Mouse (Mus musculus): ENCODE measurements at regions not wholly inside any gene's neighbourhood (a gene's known extent, or its start where the extent isn't known, plus 50 kb on each side); places are given as distances from the start of the nearest gene placed in this dataset.

- no peaks in the 10 kb centered on the region for H3K36me3 ChIP-seq (ENCODE audit: control insufficient read depth, insufficient read depth)
- H3K4me2 ChIP-seq (replicated peaks; ENCODE audit: low read depth) = no peak overlapping the region
- no peaks in the 10 kb centered on the region for H3K4me1 ChIP-seq (replicated peaks; ENCODE audit: control insufficient read depth, insufficient read depth, low read length)
- H3K27ac ChIP-seq (ENCODE audit: low read depth, low read length) = no peak overlapping the region
- ATAC-seq = no peak
- no peaks in the 10 kb centered on the region for H3K27me3 ChIP-seq (replicated peaks; ENCODE audit: control insufficient read depth, insufficient read depth, low read length)
- TF ChIP-seq CTCF (IDR thresholded peaks at IDR 0.05; ENCODE audit: low read depth) = no peak
- no peak overlapping the region for H3K9ac ChIP-seq (ENCODE audit: low read depth, low read length)
- H3K9me3 ChIP-seq (ENCODE audit: control insufficient read depth) = no peaks in the 10 kb centered on the region
- no peak overlapping the region for H3K4me3 ChIP-seq (ENCODE audit: low read depth, low read length)
- 72% methylated on average over 5 of the region's 5 CpGs for WGBS
Observed at GRCm38 (mm10) chr4:124542696-124543095, 67.9 kb downstream of the 3100002H09Rik start.

DNA sequence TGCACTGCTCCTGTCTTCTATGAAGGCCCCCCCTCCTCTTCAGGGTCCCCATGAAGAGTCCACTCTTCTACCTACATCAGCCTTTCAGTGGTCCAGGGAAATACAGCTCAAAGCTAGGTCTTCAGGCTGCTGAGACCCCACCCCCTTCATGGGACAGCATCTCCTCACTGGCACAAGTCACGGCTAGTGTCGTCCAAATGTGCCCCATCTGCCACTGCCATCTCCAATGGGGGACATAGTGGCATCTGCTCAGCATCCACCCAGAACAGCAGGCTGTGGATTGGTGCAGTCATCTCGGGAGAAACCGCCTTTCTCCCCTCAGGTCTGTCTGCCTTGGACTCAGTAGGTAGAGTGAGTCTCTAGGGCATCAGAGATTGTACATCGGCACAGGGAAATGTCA, 72.1 kb downstream of the 3100002H09Rik start:
- no peak for ATAC-seq
- Histone ChIP-seq H3K27ac (ENCODE audit: low read depth, low read length) (no peak overlapping the region), H3K4me1 (replicated peaks; ENCODE audit: control insufficient read depth, insufficient read depth, low read length) (no peaks in the 10 kb centered on the region), H3K4me3 (ENCODE audit: low read depth, low read length) (no peak overlapping the region), H3K9me3 (ENCODE audit: control insufficient read depth) (no peaks in the 10 kb centered on the region), H3K27me3 (replicated peaks; ENCODE audit: control insufficient read depth, insufficient read depth, low read length) (no peaks in the 10 kb centered on the region), H3K4me2 (replicated peaks; ENCODE audit: low read depth) (no peak overlapping the region), H3K36me3 (ENCODE audit: control insufficient read depth, insufficient read depth) (no peaks in the 10 kb centered on the region), H3K9ac (ENCODE audit: low read depth, low read length) (no peak overlapping the region)
- 84% methylated on average over 5 of the region's 5 CpGs for WGBS
- TF ChIP-seq CTCF (IDR thresholded peaks at IDR 0.05; ENCODE audit: low read depth) = no peak

DNA sequence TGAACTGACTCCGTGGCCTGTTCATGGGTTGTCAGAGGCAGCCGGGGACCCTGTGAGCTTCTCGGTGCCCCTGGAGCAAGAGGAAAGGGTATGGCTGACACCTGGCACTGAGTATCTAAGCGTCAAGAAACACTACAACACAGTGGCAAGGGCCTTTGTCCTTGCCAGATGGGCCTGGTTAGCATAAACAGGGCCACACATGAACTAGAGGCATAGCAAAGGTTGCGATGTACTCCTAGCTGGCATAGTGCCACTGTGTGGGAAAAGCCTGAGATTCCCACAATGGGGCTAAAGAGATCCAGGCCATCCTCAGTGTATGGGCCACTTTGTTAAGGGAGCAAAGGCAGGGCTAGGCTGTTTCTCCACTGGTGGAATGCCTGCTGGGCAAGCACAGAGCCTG, 72.9 kb downstream of the 3100002H09Rik start:
- WGBS = 81% methylated on average over 5 of the region's 5 CpGs
- Histone ChIP-seq H3K27ac (ENCODE audit: low read depth, low read length) (no peak overlapping the region), H3K27me3 (replicated peaks; ENCODE audit: control insufficient read depth, insufficient read depth, low read length) (no peaks in the 10 kb centered on the region), H3K4me3 (ENCODE audit: low read depth, low read length) (no peak overlapping the region), H3K4me2 (replicated peaks; ENCODE audit: low read depth) (no peak overlapping the region), H3K9ac (ENCODE audit: low read depth, low read length) (no peak overlapping the region), H3K36me3 (ENCODE audit: control insufficient read depth, insufficient read depth) (no peaks in the 10 kb centered on the region), H3K4me1 (replicated peaks; ENCODE audit: control insufficient read depth, insufficient read depth, low read length) (no peaks in the 10 kb centered on the region), H3K9me3 (ENCODE audit: control insufficient read depth) (no peaks in the 10 kb centered on the region)
- TF ChIP-seq CTCF (IDR thresholded peaks at IDR 0.05; ENCODE audit: low read depth) = no peak
- no peak for ATAC-seq

DNA sequence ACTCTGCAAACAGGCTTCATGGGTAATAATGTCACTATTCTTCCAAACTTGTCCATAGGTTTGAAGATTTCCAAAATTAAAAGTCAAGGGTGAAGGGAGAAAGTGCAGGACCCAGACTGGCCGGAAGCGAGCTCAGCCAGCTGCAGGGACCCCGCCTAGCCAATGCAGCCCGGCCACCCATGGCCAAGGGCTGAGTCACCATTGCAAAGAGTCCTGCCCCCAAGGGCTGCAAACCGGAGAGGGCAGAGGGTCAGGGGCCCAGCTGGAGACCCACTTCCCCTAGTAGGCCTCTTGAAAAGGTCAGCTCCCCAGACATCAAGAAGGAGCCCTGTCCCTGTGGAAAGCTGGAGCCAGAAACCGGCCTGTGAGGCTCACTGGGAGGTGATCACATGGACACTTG, 77.0 kb downstream of the 3100002H09Rik start:
- WGBS = 57% methylated on average over 6 of the region's 6 CpGs

DNA sequence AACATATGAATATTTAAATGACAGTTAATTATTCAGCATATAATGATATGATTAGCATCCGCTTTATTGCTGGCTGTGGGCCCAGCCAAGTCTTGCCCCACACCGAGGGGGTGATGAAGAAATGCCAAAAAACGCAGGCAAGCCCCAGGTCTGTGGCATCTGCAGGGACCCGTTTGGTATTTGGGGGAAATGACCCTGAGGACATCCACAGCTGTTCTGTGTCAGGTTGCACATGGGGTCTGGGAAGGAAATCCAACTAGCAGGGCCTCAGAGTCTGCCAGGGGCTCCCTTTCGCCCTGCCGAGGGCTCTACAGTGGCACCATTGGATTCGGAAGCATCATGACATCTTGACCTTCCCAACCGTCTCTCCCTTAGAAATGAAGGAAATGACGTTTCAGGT, 80.0 kb downstream of the 3100002H09Rik start:
- H3K9ac ChIP-seq (ENCODE audit: low read depth, low read length) = no peak overlapping the region
- no peak overlapping the region for H3K4me2 ChIP-seq (replicated peaks; ENCODE audit: low read depth)
- H3K36me3 ChIP-seq (ENCODE audit: control insufficient read depth, insufficient read depth) = no peaks in the 10 kb centered on the region
- no peak overlapping the region for H3K27ac ChIP-seq (ENCODE audit: low read depth, low read length)
- H3K27me3 ChIP-seq (replicated peaks; ENCODE audit: control insufficient read depth, insufficient read depth, low read length) = no peaks in the 10 kb centered on the region
- ATAC-seq = no peak
- WGBS = 77% methylated on average over 9 of the region's 9 CpGs
- no peaks in the 10 kb centered on the region for H3K4me1 ChIP-seq (replicated peaks; ENCODE audit: control insufficient read depth, insufficient read depth, low read length)
- no peak for TF ChIP-seq CTCF (IDR thresholded peaks at IDR 0.05; ENCODE audit: low read depth)
- no peak overlapping the region for H3K4me3 ChIP-seq (ENCODE audit: low read depth, low read length)
- no peaks in the 10 kb centered on the region for H3K9me3 ChIP-seq (ENCODE audit: control insufficient read depth)

More for the DNA sequence above, 77.0 kb downstream of the 3100002H09Rik start:
- no peaks in the 10 kb centered on the region for H3K27me3 ChIP-seq (replicated peaks; ENCODE audit: control insufficient read depth, insufficient read depth, low read length)
- no peak for TF ChIP-seq CTCF (IDR thresholded peaks at IDR 0.05; ENCODE audit: low read depth)
- no peaks in the 10 kb centered on the region for H3K36me3 ChIP-seq (ENCODE audit: control insufficient read depth, insufficient read depth)
- no peak overlapping the region for H3K4me3 ChIP-seq (ENCODE audit: low read depth, low read length)
- H3K4me2 ChIP-seq (replicated peaks; ENCODE audit: low read depth) = no peak overlapping the region
- no peaks in the 10 kb centered on the region for H3K4me1 ChIP-seq (replicated peaks; ENCODE audit: control insufficient read depth, insufficient read depth, low read length)
- H3K9me3 ChIP-seq (ENCODE audit: control insufficient read depth) = no peaks in the 10 kb centered on the region
- no peak for ATAC-seq
- no peak overlapping the region for H3K27ac ChIP-seq (ENCODE audit: low read depth, low read length)
- H3K9ac ChIP-seq (ENCODE audit: low read depth, low read length) = no peak overlapping the region

DNA sequence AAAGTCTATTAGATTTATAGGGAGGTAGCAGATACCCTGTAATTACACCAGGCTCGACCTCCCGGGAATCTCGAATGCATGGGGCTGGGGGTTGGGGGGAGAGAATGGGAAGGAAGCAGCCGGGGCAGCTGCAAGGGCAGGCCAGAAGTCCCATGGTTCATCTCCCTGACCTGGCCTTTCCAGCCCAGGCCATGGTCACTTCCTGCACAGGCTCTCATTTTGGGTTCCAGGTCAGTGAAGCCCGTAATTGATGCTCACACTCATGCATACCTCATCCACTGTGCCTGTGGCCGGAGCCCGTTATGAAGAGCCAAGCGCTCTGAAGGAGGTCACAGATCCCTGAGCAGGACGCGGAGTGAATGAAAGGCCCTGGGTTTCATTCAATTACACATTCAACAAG, 83.8 kb downstream of the 3100002H09Rik start:
- Histone ChIP-seq H3K4me2 (replicated peaks; ENCODE audit: low read depth) (no peak overlapping the region), H3K9ac (ENCODE audit: low read depth, low read length) (no peak overlapping the region), H3K36me3 (ENCODE audit: control insufficient read depth, insufficient read depth) (no peaks in the 10 kb centered on the region), H3K4me1 (replicated peaks; ENCODE audit: control insufficient read depth, insufficient read depth, low read length) (no peaks in the 10 kb centered on the region), H3K4me3 (ENCODE audit: low read depth, low read length) (no peak overlapping the region), H3K27me3 (replicated peaks; ENCODE audit: control insufficient read depth, insufficient read depth, low read length) (no peaks in the 10 kb centered on the region), H3K27ac (ENCODE audit: low read depth, low read length) (no peak overlapping the region), H3K9me3 (ENCODE audit: control insufficient read depth) (no peaks in the 10 kb centered on the region)
- no peak for ATAC-seq
- TF ChIP-seq CTCF (IDR thresholded peaks at IDR 0.05; ENCODE audit: low read depth) = no peak
- 41% methylated on average over 10 of the region's 10 CpGs for WGBS

GRCm38 (mm10) chr4:124526362-124526761, 84.2 kb downstream of the 3100002H09Rik start:
- no peaks in the 10 kb centered on the region for H3K9me3 ChIP-seq (ENCODE audit: control insufficient read depth)
- H3K27me3 ChIP-seq (replicated peaks; ENCODE audit: control insufficient read depth, insufficient read depth, low read length) = no peaks in the 10 kb centered on the region
- H3K4me3 ChIP-seq (ENCODE audit: low read depth, low read length) = no peak overlapping the region
- no peaks in the 10 kb centered on the region for H3K36me3 ChIP-seq (ENCODE audit: control insufficient read depth, insufficient read depth)
- no peak for ATAC-seq
- H3K4me2 ChIP-seq (replicated peaks; ENCODE audit: low read depth) = no peak overlapping the region
- H3K9ac ChIP-seq (ENCODE audit: low read depth, low read length) = no peak overlapping the region
- H3K4me1 ChIP-seq (replicated peaks; ENCODE audit: control insufficient read depth, insufficient read depth, low read length) = no peaks in the 10 kb centered on the region
- H3K27ac ChIP-seq (ENCODE audit: low read depth, low read length) = no peak overlapping the region
- no peak for TF ChIP-seq CTCF (IDR thresholded peaks at IDR 0.05; ENCODE audit: low read depth)
- 17% methylated on average over 9 of the region's 9 CpGs for WGBS

Measured in intestine, postnatal 0 days (tissue).